Mouse (Mus musculus) skeletal muscle tissue, postnatal 0 days (tissue): ENCODE results near the gene Ifi204. TPM values are rescaled to one million over a fixed set of nuclear protein-coding genes. Genes with fewer than 3 reads are reported as not detected.

Experiments used
- polyA plus RNA-seq: library from polyadenylated mRNA; unstranded; fragments of >200 nt; fragmentation: Nextera tagmentation; extraction: Ambion mirVana; gene quantifications from 2 replicates; pipeline ENCODE4 v1.2.1, GENCODE M21; 2015

Gene Ifi204
- polyA plus RNA-seq = 3.9 and 6.3 TPM in 2 replicates

DNA sequence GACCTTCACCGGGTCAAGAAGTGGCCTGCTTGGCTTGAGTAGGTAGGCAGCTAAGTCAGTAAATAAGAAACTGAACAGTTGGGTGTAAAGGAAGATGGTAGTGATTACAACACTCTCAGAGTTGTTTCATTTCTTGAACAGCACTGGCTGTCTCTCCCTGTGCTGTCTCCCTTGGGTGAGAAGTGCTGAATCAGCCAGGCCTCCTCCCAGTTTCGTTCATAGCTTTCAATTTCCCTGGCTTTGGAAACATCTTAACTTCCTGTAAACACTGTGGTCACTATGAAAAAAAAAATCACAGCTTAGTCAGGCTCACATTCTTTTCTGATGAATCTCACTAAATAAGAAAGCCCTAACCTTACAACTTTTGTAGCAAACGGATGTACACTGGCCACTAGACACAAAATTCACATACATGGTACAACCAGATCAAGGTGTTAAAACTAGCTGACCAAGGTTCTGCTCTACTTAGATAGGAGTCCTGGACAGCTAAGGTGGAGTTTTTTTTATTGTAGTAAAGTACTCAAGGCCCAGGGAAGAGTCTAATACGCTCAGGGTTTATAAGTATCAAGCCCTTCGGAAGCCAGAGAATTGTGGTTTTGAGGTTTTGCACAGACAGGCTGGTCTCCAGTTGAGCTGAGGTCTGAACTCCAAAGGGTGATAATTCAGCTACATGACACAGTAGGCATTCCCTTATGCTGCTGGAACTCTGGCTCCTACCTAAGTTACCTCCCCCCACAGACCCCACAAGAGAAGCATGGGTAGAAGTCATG lies at the start of gene Ifi204:
Gene Ifi204 (minus strand): TSS at position 96 of the 770 bp plus-strand sequence.

DNA sequence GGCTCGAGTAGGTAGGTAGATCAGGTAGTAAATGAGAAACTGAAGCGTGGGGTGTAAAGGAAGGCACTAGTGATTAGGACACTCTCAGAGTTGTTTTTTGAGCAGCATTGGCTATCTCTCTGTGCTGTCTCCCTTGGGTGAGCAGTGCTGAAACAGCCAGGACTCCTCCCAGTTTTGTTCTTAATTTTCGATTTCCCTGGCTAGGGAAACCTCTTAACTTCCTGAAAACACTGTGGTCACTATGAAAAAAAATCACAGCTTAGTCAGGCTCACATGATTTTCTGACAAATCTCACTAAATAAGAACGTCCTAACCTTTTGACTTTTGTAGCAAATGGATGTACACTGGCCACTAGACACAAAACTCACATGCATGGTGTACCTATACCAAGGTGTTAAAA lies 25.1 kb downstream of the Ifi204 start, which contains the start of gene Ifi207:
Gene Ifi207 (minus strand): TSS at position 92 of the 400 bp plus-strand sequence.

Other genes with a start within 250 kb of the Ifi204 start
- not detected in 2 replicates for gene Ifi214, start 231.0 kb downstream of the Ifi204 start, polyA plus RNA-seq
- 0.38 and 0.74 TPM in 2 replicates for gene Ifi213, start 167.7 kb downstream of the Ifi204 start, polyA plus RNA-seq
- 0.35 and 0.62 TPM in 2 replicates for gene Ifi209, start 136.0 kb downstream of the Ifi204 start, polyA plus RNA-seq
- gene Ifi208, start 93.3 kb downstream of the Ifi204 start, polyA plus RNA-seq = not detected in 2 replicates
- 1.5 and 2.1 TPM in 2 replicates for gene Ifi207, start 25.2 kb downstream of the Ifi204 start, polyA plus RNA-seq
- 1.8 and 3.7 TPM in 2 replicates for gene Ifi211, start 146.1 kb upstream of the Ifi204 start, polyA plus RNA-seq
- 5.9 and 10.4 TPM in 2 replicates for gene Mndal, start 175.5 kb upstream of the Ifi204 start, polyA plus RNA-seq
- gene Ifi203, start 175.7 kb upstream of the Ifi204 start, polyA plus RNA-seq = 4.5 and 5.0 TPM in 2 replicates
- gene Ifi202b, start 215.8 kb upstream of the Ifi204 start, polyA plus RNA-seq = 0.32 TPM in 1 of 2 replicates, not detected in the other